Mouse (Mus musculus): ENCODE data around the gene Trpt1. TPM values are rescaled to one million over a fixed set of nuclear protein-coding genes. Genes with fewer than 3 reads are reported as not detected.
A peak's percentile ranks its signal among the peaks of the same experiment; 100 is the strongest.

Gene Trpt1
- total and polyA plus RNA-seq, 3 experiments = 20.7 to 26.4 (median 26.3) TPM

GRCm38 (mm10) chr19:6981465-6981864 lies 14.5 kb upstream of the Trpt1 start:
- Histone ChIP-seq H3K4me1 (ENCODE audit: control insufficient read depth, insufficient read depth, low read length) (peaks cover 6% of the 10 kb centered on the region), H3K27ac (peak overlapping the region; percentile 97), H3K4me3 (no peak overlapping the region; the same call in 1 of the 2 replicates), H3K36me3 (ENCODE audit: control insufficient read depth, insufficient read depth, low read length) (no peaks in the 10 kb centered on the region), H3K27me3 (ENCODE audit: control insufficient read depth, insufficient read depth, low read length) (no peaks in the 10 kb centered on the region), H3K9ac (ENCODE audit: low read depth, low read length) (no peak overlapping the region), H3K79me2 (replicated peaks; ENCODE audit: control insufficient read depth, insufficient read depth, low read length) (peaks cover 2% of the 10 kb centered on the region; the same call in 1 of the 2 replicates)
- intact Hi-C loops (cut with DNase I) = loop anchor here (1.0 kb wide), 1 partner anchor 10 kb away; no protein-coding TSS in a partner anchor
- no peak for TF ChIP-seq CTCF (IDR thresholded peaks at IDR 0.05)
- TF ChIP-seq EP300 (IDR thresholded peaks at IDR 0.05; ENCODE audit: insufficient read depth, low read depth, low read length) = no peak
- TF ChIP-seq POLR2A (IDR thresholded peaks at IDR 0.05; ENCODE audit: insufficient read depth, low read depth, low read length) = no peak
- WGBS = 86% methylated on average over 4 of the region's 4 CpGs
- DNase-seq = no peak

GRCm38 (mm10) chr19:6983621-6984020 lies 12.3 kb upstream of the Trpt1 start:
- Histone ChIP-seq H3K36me3 (ENCODE audit: control insufficient read depth, insufficient read depth, low read length) (no peaks in the 10 kb centered on the region), H3K27ac (no peak overlapping the region), H3K27me3 (ENCODE audit: control insufficient read depth, insufficient read depth, low read length) (no peaks in the 10 kb centered on the region), H3K9ac (ENCODE audit: low read depth, low read length) (no peak overlapping the region), H3K4me3 (no peak overlapping the region), H3K4me1 (ENCODE audit: control insufficient read depth, insufficient read depth, low read length) (peaks cover 6% of the 10 kb centered on the region), H3K79me2 (replicated peaks; ENCODE audit: control insufficient read depth, insufficient read depth, low read length) (peaks cover 2% of the 10 kb centered on the region; the same call in 1 of the 2 replicates)
- TF ChIP-seq CTCF (IDR thresholded peaks at IDR 0.05) (no peak), POLR2A (IDR thresholded peaks at IDR 0.05; ENCODE audit: insufficient read depth, low read depth, low read length) (no peak), EP300 (IDR thresholded peaks at IDR 0.05; ENCODE audit: insufficient read depth, low read depth, low read length) (no peak)
- 93% methylated on average over 5 of the region's 5 CpGs for WGBS
- DNase-seq = no peak
- intact Hi-C loops (cut with DNase I) = no loop called here

DNA sequence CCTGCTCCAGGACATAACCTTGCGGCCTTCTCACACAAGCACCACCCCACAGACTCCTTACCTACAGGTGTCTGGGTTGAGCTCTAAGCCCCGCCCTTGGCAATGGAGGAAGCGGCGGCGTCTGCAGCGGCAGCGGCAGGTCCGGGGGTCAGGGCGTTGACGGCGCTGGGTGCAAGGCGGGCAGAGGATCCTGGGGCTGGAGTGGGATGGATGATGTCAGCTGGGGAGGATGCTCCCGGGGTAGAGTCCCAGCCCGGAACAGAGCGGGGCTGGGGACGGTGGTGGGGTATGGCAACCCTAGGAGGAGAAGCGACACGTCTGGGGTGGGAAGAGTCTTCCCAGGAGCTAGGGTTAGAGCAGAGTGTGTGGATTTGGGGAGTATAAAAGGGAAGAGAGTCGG lies 10.6 kb upstream of the Trpt1 start:
- no peak overlapping the region for H3K9ac ChIP-seq (ENCODE audit: low read depth, low read length)

GRCm38 (mm10) chr19:6985951-6986708 lies 9.8 kb upstream of the Trpt1 start:
- Histone ChIP-seq H3K4me1 (ENCODE audit: control insufficient read depth, insufficient read depth, low read length) (peaks cover 6% of the 10 kb centered on the region), H3K9ac (ENCODE audit: low read depth, low read length) (peak overlapping the region; percentile 89), H3K27me3 (ENCODE audit: control insufficient read depth, insufficient read depth, low read length) (no peaks in the 10 kb centered on the region), H3K36me3 (ENCODE audit: control insufficient read depth, insufficient read depth, low read length) (no peaks in the 10 kb centered on the region), H3K79me2 (replicated peaks; ENCODE audit: control insufficient read depth, insufficient read depth, low read length) (peaks cover 2% of the 10 kb centered on the region; the same call in 1 of the 2 replicates), H3K4me3 (peak overlapping the region; percentile 76), H3K27ac (peak overlapping the region; percentile 94)
- WGBS = 65% methylated on average over 10 of the region's 10 CpGs
- DNase-seq = no peak
- TF ChIP-seq CTCF (IDR thresholded peaks at IDR 0.05) (no peak), POLR2A (IDR thresholded peaks at IDR 0.05; ENCODE audit: insufficient read depth, low read depth, low read length) (no peak), EP300 (IDR thresholded peaks at IDR 0.05; ENCODE audit: insufficient read depth, low read depth, low read length) (no peak)
- intact Hi-C loops (cut with DNase I) = no loop called here

More for the DNA sequence above, 10.6 kb upstream of the Trpt1 start:
- no peak overlapping the region for H3K27ac ChIP-seq
- H3K27me3 ChIP-seq (ENCODE audit: control insufficient read depth, insufficient read depth, low read length) = no peaks in the 10 kb centered on the region
- DNase-seq = peak in 1 of 2 experiments; percentile 24
- WGBS = 88% methylated on average over 19 of the region's 19 CpGs
- TF ChIP-seq EP300 (IDR thresholded peaks at IDR 0.05; ENCODE audit: insufficient read depth, low read depth, low read length) = no peak
- no peak for TF ChIP-seq POLR2A (IDR thresholded peaks at IDR 0.05; ENCODE audit: insufficient read depth, low read depth, low read length)
- no peak for TF ChIP-seq CTCF (IDR thresholded peaks at IDR 0.05)
- no peaks in the 10 kb centered on the region for H3K36me3 ChIP-seq (ENCODE audit: control insufficient read depth, insufficient read depth, low read length)
- H3K79me2 ChIP-seq (replicated peaks; ENCODE audit: control insufficient read depth, insufficient read depth, low read length) = peaks cover 2% of the 10 kb centered on the region; the same call in 1 of the 2 replicates
- peaks cover 6% of the 10 kb centered on the region for H3K4me1 ChIP-seq (ENCODE audit: control insufficient read depth, insufficient read depth, low read length)
- intact Hi-C loops (cut with DNase I) = no loop called here
- H3K4me3 ChIP-seq = no peak overlapping the region

- under 1% methylated on average over 60 of the region's 85 CpGs for WGBS
- Histone ChIP-seq H3K36me3 (ENCODE audit: control insufficient read depth, insufficient read depth, low read length) (no peaks in the 10 kb centered on the region), H3K4me1 (ENCODE audit: control insufficient read depth, insufficient read depth, low read length) (peaks cover 7% of the 10 kb centered on the region), H3K27ac (peak within 1 kb of the TSS; percentile 94), H3K9ac (ENCODE audit: low read depth, low read length) (peak within 1 kb of the TSS; percentile 89), H3K27me3 (ENCODE audit: control insufficient read depth, insufficient read depth, low read length) (no peaks in the 10 kb centered on the region), H3K4me3 (peak within 1 kb of the TSS; percentile 76), H3K79me2 (replicated peaks; ENCODE audit: control insufficient read depth, insufficient read depth, low read length) (peaks cover 2% of the 10 kb centered on the region; the same call in 1 of the 2 replicates)
- no peak; the same call in 1 of the 2 replicates for TF ChIP-seq POLR2A (IDR thresholded peaks at IDR 0.05; ENCODE audit: insufficient read depth, low read depth, low read length)
- no peak for TF ChIP-seq CTCF (IDR thresholded peaks at IDR 0.05)
- TF ChIP-seq EP300 (IDR thresholded peaks at IDR 0.05; ENCODE audit: insufficient read depth, low read depth, low read length) = no peak
- intact Hi-C loops (cut with DNase I) = no loop called here
- peak; percentile 84 to 86 for DNase-seq
Observed at GRCm38 (mm10) chr19:6987061-6987903, 8.6 kb upstream of the Trpt1 start, which contains the start of gene Vegfb. Vegfb (minus strand) TSS chr19:6987651.

Measured in heart, adult 2 months (tissue).